Mouse (Mus musculus) layer of hippocampus, adult 11-12 months (tissue): ENCODE measurements around the gene Arv1.

ENCODE experiments used
- DNase-seq: peaks from one replicate; pipeline ENCODE4 v3.0.0; 2022; ENCODE audit warnings: low spot score

Gene Arv1

GRCm38 (mm10) chr8:124721862-124722515 lies at the start of gene Arv1, which contains the start of gene Ttc13:
Arv1 (plus strand) TSS chr8:124722139.
Ttc13 (minus strand) TSS chr8:124721983.
- DNase-seq = peak; percentile 95

- no peak for DNase-seq
These were observed 49.6 kb upstream of the Arv1 start for GRCm38 (mm10) chr8:124672345-124672744.

GRCm38 (mm10) chr8:124676661-124677060 lies 45.3 kb upstream of the Arv1 start:
- peak; percentile 32 for DNase-seq

- DNase-seq = peak; percentile 27
These were observed 44.9 kb upstream of the Arv1 start for GRCm38 (mm10) chr8:124677078-124677477.

- DNase-seq = peak; percentile 91
These were observed 44.5 kb upstream of the Arv1 start for GRCm38 (mm10) chr8:124677486-124677885.

DNA sequence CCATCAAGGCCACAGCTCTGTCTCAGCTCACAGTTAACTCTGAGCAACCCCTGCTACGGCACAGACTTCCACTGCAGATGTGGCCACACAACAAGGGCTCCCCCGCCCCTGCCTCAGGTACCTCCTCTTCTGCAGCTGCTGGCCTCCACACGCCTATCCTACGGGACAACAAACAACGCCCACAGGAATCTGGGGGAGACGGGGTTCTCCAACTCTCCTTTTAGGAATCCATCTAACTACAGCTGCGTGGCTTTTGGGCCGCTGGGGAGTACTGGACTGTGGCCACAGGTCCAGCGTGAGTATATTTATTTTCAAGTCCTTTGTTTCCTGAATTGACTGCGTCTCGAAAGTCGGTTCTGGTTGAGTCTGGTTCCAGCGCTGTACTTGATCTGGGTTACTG lies 43.7 kb upstream of the Arv1 start:
- DNase-seq = no peak

GRCm38 (mm10) chr8:124681077-124681791 lies 40.7 kb upstream of the Arv1 start:
- no peak for DNase-seq

DNA sequence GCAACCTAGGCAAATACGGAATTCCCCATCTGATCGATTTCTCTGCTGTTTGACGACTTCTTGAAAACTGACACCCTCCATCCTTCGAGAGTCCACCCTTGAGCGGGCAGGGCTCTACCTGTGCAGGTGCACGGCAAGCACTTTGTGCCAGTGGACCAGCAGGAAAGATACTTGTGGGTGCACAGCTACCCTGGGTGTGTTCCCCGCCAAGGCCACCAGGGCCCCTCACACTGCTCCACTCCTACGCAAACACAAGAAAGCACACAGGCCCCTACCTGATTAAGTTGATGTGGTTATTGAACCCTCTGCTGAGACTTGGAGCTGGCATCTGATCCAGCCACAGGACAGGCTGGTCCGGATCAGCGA lies 40.2 kb upstream of the Arv1 start:
- no peak for DNase-seq

DNA sequence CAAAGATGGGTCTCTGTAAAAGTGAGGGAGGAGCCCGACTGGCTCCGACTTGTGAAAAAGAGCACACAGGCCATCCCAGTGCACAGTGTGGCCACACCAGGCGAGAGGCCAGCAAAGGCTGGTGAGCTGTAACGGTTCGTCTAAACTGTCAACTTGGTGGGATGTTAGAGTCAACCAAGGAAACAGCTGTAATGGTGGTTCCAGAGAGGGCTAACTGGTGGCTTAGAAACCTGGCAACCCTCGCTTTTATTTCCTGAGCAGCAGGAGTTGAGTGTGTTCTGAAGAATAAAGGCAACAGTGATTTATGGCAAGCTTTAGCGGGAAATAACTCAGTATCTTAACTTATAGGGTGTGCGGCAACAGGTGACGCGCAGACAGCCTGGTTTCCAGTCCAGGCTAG lies 39.7 kb upstream of the Arv1 start:
- no peak for DNase-seq

GRCm38 (mm10) chr8:124688899-124689298 lies 33.0 kb upstream of the Arv1 start:
- DNase-seq = no peak

DNA sequence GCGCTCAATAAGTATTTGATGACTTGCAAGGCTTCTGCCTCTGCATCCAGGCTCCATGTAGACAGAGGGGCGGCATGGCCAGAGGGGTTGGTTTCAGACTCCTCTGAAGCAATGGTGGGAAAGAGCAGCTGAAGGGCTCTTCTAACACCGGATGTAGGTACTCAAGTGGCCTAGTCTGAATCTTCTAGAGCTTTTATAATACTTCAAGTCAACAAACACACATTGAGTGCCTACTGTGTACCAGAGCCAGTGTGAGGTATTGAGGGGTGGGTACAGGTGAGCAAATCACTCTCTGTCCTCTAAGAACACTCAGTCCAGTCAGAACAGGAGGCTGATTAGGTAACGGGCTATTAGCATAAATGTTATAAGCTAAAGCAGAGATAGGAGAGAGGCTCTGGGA lies 30.2 kb upstream of the Arv1 start:
- no peak for DNase-seq

DNA sequence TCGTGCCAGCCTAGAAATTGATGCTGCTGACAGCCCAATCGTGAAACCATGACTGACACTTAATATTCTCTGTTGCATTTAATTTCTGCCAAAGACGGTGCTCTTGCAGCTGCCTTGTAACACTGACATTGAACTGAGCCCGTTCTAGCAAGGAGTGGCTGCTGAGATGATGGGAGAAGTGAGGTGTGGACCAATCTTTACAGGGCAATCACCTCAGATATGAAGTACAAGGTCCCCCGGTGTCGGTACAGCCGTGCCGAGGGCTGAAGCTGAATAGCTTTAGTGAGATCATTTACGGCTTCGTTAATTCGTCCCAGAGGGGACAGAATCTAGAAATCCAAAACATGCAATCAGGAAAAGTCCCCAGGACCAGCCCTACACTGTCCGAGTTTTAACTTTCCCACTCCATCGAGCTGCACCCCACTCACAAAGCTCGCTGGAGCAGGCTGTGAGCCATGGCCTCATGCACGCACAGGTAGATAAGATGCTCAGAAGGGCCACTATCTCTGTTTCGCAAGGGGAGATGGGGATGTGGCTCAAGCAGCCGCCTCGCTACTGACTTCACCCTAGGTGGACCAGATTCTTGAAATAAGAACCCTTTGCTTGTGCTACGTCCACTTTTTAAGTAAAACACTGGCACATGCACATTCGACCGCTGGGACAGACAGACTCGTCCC lies 26.4 kb upstream of the Arv1 start:
- no peak for DNase-seq

DNA sequence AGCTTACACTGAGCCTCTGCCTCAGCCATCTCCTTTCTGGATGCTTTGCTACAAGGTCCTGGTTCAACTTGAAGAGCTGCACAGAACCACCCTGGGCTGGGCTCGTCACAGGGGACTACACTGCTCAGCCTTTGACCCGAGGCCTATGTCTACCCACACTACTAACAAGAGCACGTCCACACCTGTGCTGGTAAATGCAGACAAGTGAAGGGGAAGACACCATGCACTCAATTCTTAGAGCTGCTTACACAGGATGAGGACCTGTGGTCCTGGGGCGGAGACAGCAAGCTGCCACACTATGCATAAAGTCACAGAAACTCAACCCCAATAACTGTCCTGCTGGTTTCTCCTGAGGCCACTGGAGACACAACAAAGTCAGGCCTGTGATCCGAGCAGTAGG lies 21.7 kb upstream of the Arv1 start:
- DNase-seq = no peak

GRCm38 (mm10) chr8:124701023-124701422 lies 20.9 kb upstream of the Arv1 start:
- DNase-seq = no peak

GRCm38 (mm10) chr8:124702183-124702582 lies 19.8 kb upstream of the Arv1 start:
- DNase-seq = no peak

DNA sequence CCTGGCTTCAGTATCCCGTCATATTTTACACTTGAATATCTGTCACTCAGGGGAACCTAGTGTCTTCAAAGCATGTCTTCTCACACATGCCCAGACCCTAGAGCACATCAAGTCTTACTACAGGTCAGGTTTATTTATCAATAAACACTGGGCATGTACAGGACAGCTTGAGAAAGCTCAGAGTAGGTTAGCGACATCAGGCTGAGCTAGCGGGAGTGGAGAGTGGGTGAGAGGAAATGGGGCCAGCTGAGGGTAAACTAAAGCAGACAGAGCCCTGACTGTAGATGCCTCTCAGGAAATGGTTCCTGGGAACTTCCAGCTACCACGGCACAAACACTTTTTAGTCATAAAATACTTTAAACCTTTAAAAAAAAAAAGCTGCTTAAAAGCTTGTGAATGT lies 18.4 kb upstream of the Arv1 start:
- DNase-seq = no peak

GRCm38 (mm10) chr8:124704376-124704775 lies 17.6 kb upstream of the Arv1 start:
- no peak for DNase-seq

- no peak for DNase-seq
These were observed 16.1 kb upstream of the Arv1 start for GRCm38 (mm10) chr8:124705823-124706222.

- no peak for DNase-seq
These were observed 8.7 kb upstream of the Arv1 start for GRCm38 (mm10) chr8:124713207-124713606.

- DNase-seq = no peak
These were observed 6.2 kb upstream of the Arv1 start for GRCm38 (mm10) chr8:124715736-124716135.

- DNase-seq = no peak
These were observed 1.8 kb upstream of the Arv1 start for GRCm38 (mm10) chr8:124720133-124720532.

GRCm38 (mm10) chr8:124720938-124721861 lies 739 bp upstream of the Arv1 start:
- DNase-seq = no peak
